8 mouse cellular contexts compared by ENCODE assay signal in genomic region chr12:99560701-99561332, GRCm38 (mm10). TPM values are rescaled to one million over a fixed set of nuclear protein-coding genes. Genes with fewer than 3 reads are reported as not detected.
A peak's percentile ranks its signal among the peaks of the same experiment; 100 is the strongest.
DNase-seq lines count a peak whose midpoint lies in the region; ATAC-seq lines count a peak whose summit lies in the region.

No protein-coding gene starts in this region.

- peak; percentile 9; the same call in 1 of the 2 replicates for ATAC-seq in lung, embryonic 16.5 days (ENCODE audit: low read depth)
- ATAC-seq in forebrain, embryonic 12.5 days (ENCODE audit: low FRiP score) = no peak
- ATAC-seq in liver, embryonic 15.5 days (ENCODE audit: insufficient read depth) = no peak
- ATAC-seq in frontal cortex, adult (ENCODE audit: low TSS enrichment) = no peak

- no peak overlapping the region for H3K9ac ChIP-seq in lung, embryonic 16.5 days (ENCODE audit: low read length)
- peak overlapping the region; percentile 38; the same call in 1 of the 2 replicates for H3K9ac ChIP-seq in forebrain, embryonic 12.5 days
- H3K9ac ChIP-seq in liver, embryonic 15.5 days = 0 out of 2 replicates have a peak overlapping the region, but pooled peaks have one; percentile 9

- H3K4me2 ChIP-seq in lung, embryonic 16.5 days (ENCODE audit: low read depth, low read length) = peak overlapping the region; percentile 83
- H3K4me2 ChIP-seq in forebrain, embryonic 12.5 days = peak overlapping the region; percentile 68
- peak overlapping the region; percentile 91 for H3K4me2 ChIP-seq in liver, embryonic 15.5 days

- 21% methylated on average over 11 of the region's 11 CpGs for WGBS in lung, embryonic 16.5 days
- 75% methylated on average over 11 of the region's 11 CpGs for whole genome bisulfite sequencing in forebrain, embryonic 12.5 days
- WGBS in liver, embryonic 15.5 days (ENCODE audit: insufficient replicate concordance) = 12% methylated on average over 11 of the region's 11 CpGs

- H3K36me3 ChIP-seq in lung, embryonic 16.5 days (ENCODE audit: control insufficient read depth, insufficient read depth, low read length) = no peaks in the 10 kb centered on the region
- 0 out of 2 replicates have a peak, but pooled peaks cover 4% of the 10 kb centered on the region for H3K36me3 ChIP-seq in forebrain, embryonic 12.5 days (replicated peaks)
- H3K36me3 ChIP-seq in liver, embryonic 15.5 days (replicated peaks) = no peaks in the 10 kb centered on the region

- peak overlapping the region; percentile 76 for H3K27ac ChIP-seq in lung, embryonic 16.5 days (ENCODE audit: low read length)
- H3K27ac ChIP-seq in forebrain, embryonic 12.5 days = peak overlapping the region; percentile 2; the same call in 1 of the 2 replicates
- peak overlapping the region; percentile 66 for H3K27ac ChIP-seq in liver, embryonic 15.5 days (replicated peaks)

- no peak for DNase-seq in lung, postnatal 25 days (ENCODE audit: low spot score)
- DNase-seq in induced T-regulatory cell, adult 2 months (ENCODE audit: low read depth) = peak; percentile 65
- peak; percentile 52 for DNase-seq in yolk sac, embryonic 10.5 days (ENCODE audit: low spot score)
- DNase-seq in urinary bladder, postnatal 14 days (ENCODE audit: low spot score) = no peak

- no peaks in the 10 kb centered on the region for H3K9me3 ChIP-seq in lung, embryonic 16.5 days (ENCODE audit: control insufficient read depth, low read length)
- H3K9me3 ChIP-seq in forebrain, embryonic 12.5 days = no peaks in the 10 kb centered on the region
- no peaks in the 10 kb centered on the region for H3K9me3 ChIP-seq in liver, embryonic 15.5 days (replicated peaks)

- peaks cover 33% of the 10 kb centered on the region for H3K4me1 ChIP-seq in lung, embryonic 16.5 days (replicated peaks; ENCODE audit: control insufficient read depth, insufficient read depth, low read length)
- H3K4me1 ChIP-seq in forebrain, embryonic 12.5 days = peaks cover 27% of the 10 kb centered on the region
- peaks cover 57% of the 10 kb centered on the region for H3K4me1 ChIP-seq in liver, embryonic 15.5 days (replicated peaks)

- no peaks in the 10 kb centered on the region for H3K27me3 ChIP-seq in lung, embryonic 16.5 days (ENCODE audit: control insufficient read depth, insufficient read depth, low read depth, low read length)
- H3K27me3 ChIP-seq in forebrain, embryonic 12.5 days = no peaks in the 10 kb centered on the region
- H3K27me3 ChIP-seq in liver, embryonic 15.5 days = no peaks in the 10 kb centered on the region

- H3K4me3 ChIP-seq in lung, embryonic 16.5 days (ENCODE audit: low read length) = peak overlapping the region; percentile 60
- 0 out of 2 replicates have a peak overlapping the region, but pooled peaks have one; percentile 84 for H3K4me3 ChIP-seq in forebrain, embryonic 12.5 days (replicated peaks)
- H3K4me3 ChIP-seq in liver, embryonic 15.5 days (replicated peaks) = 0 out of 2 replicates have a peak overlapping the region, but pooled peaks have one; percentile 14

RNA-seq across cellular contexts. Expression of gene Foxn3, which starts 2.6 kb away (rescaled TPM):
- polyA plus RNA-seq in lung, embryonic 16.5 days (2015; fragmentation: Nextera tagmentation; extraction: Ambion mirVana) = 60.4 and 60.8 TPM in 2 replicates
- 80.7 and 84.6 TPM in 2 replicates for polyA plus RNA-seq in forebrain, embryonic 12.5 days (2016; fragmentation: Nextera tagmentation; extraction: Ambion mirVana)
- polyA plus RNA-seq in liver, embryonic 15.5 days (2015; fragmentation: Nextera tagmentation; extraction: Ambion mirVana) = 18.6 and 19.8 TPM in 2 replicates

Comparison
In these comparisons a context has a peak if more than half of its experiments do, and no peak if none do; other contexts are left out.
1. H3K27ac ChIP-seq: peak in every context shown above with its lines; median percentile 76 in lung, embryonic 16.5 days; 66 in liver, embryonic 15.5 days; 2 in forebrain, embryonic 12.5 days.
2. H3K4me3 ChIP-seq: peak in every context shown above with its lines; median percentile 84 in forebrain, embryonic 12.5 days; 60 in lung, embryonic 16.5 days; 14 in liver, embryonic 15.5 days.
3. DNase-seq: peak in induced T-regulatory cell, adult 2 months (single experiment) and yolk sac, embryonic 10.5 days (single experiment); none in lung, postnatal 25 days (single experiment) and urinary bladder, postnatal 14 days (single experiment).
4. Peak in every context shown above with its lines, with median percentiles within 50 percentile points of each other: H3K4me2 ChIP-seq.